Mouse (Mus musculus): ENCODE measurements around the gene Catsperd. TPM values are rescaled to one million over a fixed set of nuclear protein-coding genes. Genes with fewer than 3 reads are reported as not detected.
"Not testable (repeated sequence)": the region's sequence is repeated elsewhere in the genome, so short reads cannot be mapped to it uniquely, and the experiment has no call there.

The Catsperd gene
- polyA plus RNA-seq, 1 experiment from 2014 or later = 1.7 TPM

DNA sequence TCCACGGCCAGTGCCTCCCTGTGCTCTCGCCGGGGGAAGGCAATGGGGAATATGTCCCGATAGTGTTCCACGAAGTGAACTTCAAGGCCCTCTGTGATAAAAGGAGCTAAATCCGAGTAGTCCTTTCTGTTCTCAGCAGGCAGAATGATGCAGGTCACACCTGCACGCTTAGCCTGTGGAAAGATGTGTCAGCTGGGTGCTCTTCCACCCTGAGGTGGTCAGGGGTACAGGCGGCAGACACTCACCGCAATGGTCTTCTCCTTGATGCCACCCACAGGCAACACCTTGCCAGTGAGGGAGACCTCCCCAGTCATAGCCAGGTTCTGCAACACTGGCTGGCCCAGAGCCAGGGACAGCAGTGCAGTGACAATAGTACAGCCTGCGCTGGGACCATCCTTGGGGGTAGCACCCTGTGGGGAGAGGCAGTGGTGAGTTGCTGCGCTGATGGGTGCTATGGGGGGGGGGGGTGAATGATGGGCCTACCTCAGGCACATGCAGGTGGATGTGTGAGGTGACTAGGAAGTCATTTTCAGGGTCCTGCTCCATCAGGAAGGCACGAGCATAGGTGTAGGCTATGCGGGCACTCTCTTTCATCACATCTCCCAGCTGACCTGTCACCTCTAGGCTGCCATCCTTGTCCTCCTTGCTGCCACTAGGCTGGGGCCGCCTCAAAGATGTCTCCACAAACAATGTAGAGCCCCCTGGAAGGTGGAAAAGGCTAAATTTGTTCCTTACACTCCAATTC, 13.4 kb upstream of the Catsperd start:
- no peaks in the 10 kb centered on the region for H3K9me3 ChIP-seq
- peaks cover 30% of the 10 kb centered on the region for H3K36me3 ChIP-seq
- ATAC-seq (ENCODE audit: low FRiP score, low read depth) = no peak
- H3K4me3 ChIP-seq = peak overlapping the region; percentile 77
- peak overlapping the region; percentile 68 for H3K9ac ChIP-seq
- peak overlapping the region; percentile 94; the same call in 1 of the 2 replicates for H3K27ac ChIP-seq (replicated peaks)
- H3K4me2 ChIP-seq = peak overlapping the region; percentile 70
- WGBS = 31% methylated on average over 14 of the region's 14 CpGs
- H3K27me3 ChIP-seq = no peaks in the 10 kb centered on the region
- H3K4me1 ChIP-seq (replicated peaks) = peaks cover 36% of the 10 kb centered on the region

DNA sequence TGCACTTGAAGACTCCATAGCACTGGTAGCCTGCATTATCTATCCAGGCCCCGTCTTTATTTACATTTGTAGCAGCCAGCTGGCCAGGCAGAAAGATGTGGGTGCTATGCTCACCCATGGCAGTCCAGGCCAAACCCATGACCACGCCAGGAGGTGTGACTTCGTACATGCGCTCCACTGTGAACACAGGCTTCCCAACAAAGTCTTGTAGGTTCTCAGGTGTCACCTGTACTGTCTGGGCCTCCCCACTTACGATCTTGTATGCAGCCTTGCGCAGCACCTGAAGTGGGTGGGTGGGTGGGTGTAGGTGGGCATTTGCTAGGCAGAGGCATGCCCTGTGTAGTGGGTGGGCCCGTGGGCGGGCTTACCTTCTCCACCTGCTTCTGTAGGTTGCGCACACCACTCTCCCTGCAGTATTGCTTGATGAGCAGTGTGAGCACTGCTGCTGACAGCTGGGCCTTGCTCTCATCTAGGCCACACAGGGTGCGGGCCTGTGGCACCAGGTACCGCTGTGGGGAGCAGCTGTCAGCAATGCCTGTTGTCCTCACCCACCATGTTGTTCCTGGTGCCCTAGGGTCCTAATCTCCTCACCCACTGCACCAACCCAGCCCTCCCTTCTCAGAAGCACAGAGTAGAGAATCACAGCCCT, 12.7 kb upstream of the Catsperd start:
- Histone ChIP-seq H3K4me2 (peak overlapping the region; percentile 70), H3K9ac (no peak overlapping the region), H3K4me3 (peak overlapping the region; percentile 77; the same call in 1 of the 2 replicates), H3K27me3 (no peaks in the 10 kb centered on the region), H3K4me1 (replicated peaks) (peaks cover 33% of the 10 kb centered on the region), H3K36me3 (peaks cover 37% of the 10 kb centered on the region), H3K9me3 (no peaks in the 10 kb centered on the region), H3K27ac (replicated peaks) (no peak overlapping the region)
- 94% methylated on average over 11 of the region's 11 CpGs for WGBS
- no peak for ATAC-seq (ENCODE audit: low FRiP score, low read depth)

DNA sequence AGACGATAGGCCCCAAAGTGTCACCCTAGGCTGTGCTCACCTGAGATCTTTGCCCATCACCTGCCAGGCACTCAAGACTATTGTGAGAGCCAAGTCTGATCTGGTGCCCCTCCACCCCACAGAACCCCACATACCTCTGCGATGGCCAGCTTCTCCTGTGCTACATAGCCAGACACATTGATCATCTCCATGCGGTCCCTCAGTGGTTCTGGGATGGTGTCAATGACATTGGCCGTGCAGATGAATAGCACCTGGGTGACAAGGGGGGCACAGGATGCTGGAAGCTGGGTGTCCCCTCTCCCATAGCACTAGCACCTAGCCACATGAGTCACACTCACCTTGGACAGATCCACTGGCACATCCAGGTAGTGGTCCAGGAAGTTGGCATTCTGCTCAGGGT, 12.2 kb upstream of the Catsperd start:
- H3K36me3 ChIP-seq = peaks cover 43% of the 10 kb centered on the region
- H3K27me3 ChIP-seq = no peaks in the 10 kb centered on the region
- H3K9me3 ChIP-seq = no peaks in the 10 kb centered on the region
- 93% methylated on average over 4 of the region's 4 CpGs for WGBS
- H3K4me1 ChIP-seq (replicated peaks) = peaks cover 28% of the 10 kb centered on the region
- H3K4me3 ChIP-seq = no peak overlapping the region
- no peak overlapping the region; the same call in 1 of the 2 replicates for H3K4me2 ChIP-seq
- no peak overlapping the region for H3K27ac ChIP-seq (replicated peaks)
- H3K9ac ChIP-seq = no peak overlapping the region
- no peak for ATAC-seq (ENCODE audit: low FRiP score, low read depth)

DNA sequence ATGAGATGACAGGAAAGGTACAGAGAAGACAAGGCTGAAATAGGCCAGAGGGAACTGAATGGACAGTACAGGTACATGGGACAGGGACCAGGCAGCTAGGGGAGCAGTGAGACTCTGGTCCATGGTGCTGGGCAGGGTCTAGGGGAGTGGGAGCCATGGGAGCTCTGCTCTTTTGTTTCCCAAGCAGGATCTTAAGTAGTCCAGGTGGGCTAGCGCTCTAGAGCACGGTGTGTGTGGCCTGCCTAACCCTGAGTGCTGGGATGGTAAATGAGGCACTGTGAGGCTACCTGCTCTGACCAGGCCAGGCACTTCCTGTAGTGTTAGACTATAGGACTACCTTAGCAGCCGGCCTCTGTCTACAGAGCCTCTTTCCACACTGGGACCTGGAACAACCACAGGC, 11.2 kb upstream of the Catsperd start:
- Histone ChIP-seq H3K4me2 (no peak overlapping the region), H3K4me3 (no peak overlapping the region), H3K27me3 (no peaks in the 10 kb centered on the region), H3K36me3 (peaks cover 50% of the 10 kb centered on the region), H3K9me3 (no peaks in the 10 kb centered on the region), H3K27ac (replicated peaks) (no peak overlapping the region), H3K9ac (no peak overlapping the region), H3K4me1 (replicated peaks) (peaks cover 24% of the 10 kb centered on the region)
- 74% methylated on average over 3 of the region's 3 CpGs for WGBS
- no peak for ATAC-seq (ENCODE audit: low FRiP score, low read depth)

DNA sequence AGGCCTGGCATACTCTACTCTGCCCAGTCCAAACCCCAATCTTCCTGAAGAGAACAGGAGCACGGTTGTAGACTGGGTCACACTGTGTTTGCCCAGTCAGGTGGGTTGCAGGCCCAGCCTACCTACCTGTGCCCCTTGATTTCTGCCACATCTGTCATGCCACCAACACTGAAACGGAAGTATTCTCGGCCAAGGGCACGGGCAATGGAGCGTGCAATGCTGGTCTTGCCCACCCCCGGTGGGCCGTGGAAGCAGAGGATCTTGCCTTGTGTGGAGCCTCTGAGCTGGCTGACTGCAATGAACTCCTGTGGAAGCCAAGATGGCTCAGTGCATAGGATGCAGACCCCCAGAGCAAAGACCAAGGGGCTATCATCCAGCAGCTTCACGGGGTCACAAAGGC, 10.3 kb upstream of the Catsperd start:
- Histone ChIP-seq H3K4me3 (no peak overlapping the region), H3K9me3 (no peaks in the 10 kb centered on the region), H3K27ac (replicated peaks) (no peak overlapping the region), H3K36me3 (peaks cover 59% of the 10 kb centered on the region), H3K9ac (no peak overlapping the region), H3K4me1 (replicated peaks) (peaks cover 24% of the 10 kb centered on the region), H3K4me2 (no peak overlapping the region), H3K27me3 (no peaks in the 10 kb centered on the region)
- no peak for ATAC-seq (ENCODE audit: low FRiP score, low read depth)
- WGBS = 94% methylated on average over 8 of the region's 8 CpGs

DNA sequence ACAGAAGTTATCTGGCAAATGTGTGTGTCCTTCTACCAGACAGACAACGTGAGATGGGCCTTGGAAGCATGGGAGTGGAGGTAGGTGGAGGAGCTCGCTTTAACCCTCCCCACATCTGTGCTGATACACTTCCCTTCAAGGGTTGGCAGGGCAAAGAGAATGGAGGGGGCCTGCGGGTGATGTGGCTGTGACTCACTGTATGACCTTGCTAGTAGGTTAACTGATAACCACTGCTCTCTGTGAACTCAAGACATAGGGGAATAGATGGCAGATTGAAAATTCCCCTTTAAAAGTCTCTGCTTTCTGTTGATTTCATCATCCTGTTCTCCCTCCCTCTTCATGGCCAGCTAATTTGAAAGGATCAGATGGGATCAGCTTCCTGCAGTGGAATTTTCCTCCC, 2.4 kb upstream of the Catsperd start:
- H3K4me1 ChIP-seq (replicated peaks) = peaks cover 33% of the 10 kb centered on the region
- H3K27me3 ChIP-seq = no peaks in the 10 kb centered on the region
- H3K9me3 ChIP-seq = no peaks in the 10 kb centered on the region
- H3K4me3 ChIP-seq = peak overlapping the region; percentile 89
- H3K36me3 ChIP-seq = peaks cover 28% of the 10 kb centered on the region
- 91% methylated on average over 3 of the region's 3 CpGs for WGBS
- H3K4me2 ChIP-seq = peak overlapping the region; percentile 87
- no peak overlapping the region for H3K27ac ChIP-seq (replicated peaks)
- no peak for ATAC-seq (ENCODE audit: low FRiP score, low read depth)
- no peak overlapping the region for H3K9ac ChIP-seq

DNA sequence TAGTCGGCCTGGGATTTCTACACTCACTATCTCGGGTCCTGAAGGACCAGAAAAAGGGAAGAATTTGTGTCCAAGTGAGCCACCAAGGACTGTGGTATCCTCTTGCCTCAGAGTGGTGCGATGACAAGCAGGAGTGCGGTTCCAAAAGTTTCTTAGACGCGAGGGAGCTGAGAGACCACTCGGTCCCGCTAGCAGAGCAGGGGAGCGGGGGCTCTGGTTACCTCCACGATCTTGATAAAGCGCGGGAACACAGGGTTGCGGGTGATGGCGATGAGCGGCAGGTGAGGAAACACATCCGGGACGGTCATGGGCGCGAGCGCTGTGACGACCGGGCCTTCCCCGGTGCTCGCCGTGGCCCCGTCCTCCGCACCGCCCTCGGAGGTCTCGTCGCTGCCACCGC, 1.7 kb upstream of the Catsperd start:
- no peak for ATAC-seq (ENCODE audit: low FRiP score, low read depth)
- H3K9ac ChIP-seq = peak overlapping the region; percentile 78
- peak overlapping the region; percentile 84 for H3K27ac ChIP-seq (replicated peaks)
- no peaks in the 10 kb centered on the region for H3K27me3 ChIP-seq
- no peaks in the 10 kb centered on the region for H3K9me3 ChIP-seq
- peak overlapping the region; percentile 87 for H3K4me2 ChIP-seq
- H3K4me3 ChIP-seq = peak overlapping the region; percentile 89
- peaks cover 33% of the 10 kb centered on the region for H3K4me1 ChIP-seq (replicated peaks)
- WGBS = 1% methylated on average over 32 of the region's 32 CpGs
- H3K36me3 ChIP-seq = peaks cover 22% of the 10 kb centered on the region

DNA sequence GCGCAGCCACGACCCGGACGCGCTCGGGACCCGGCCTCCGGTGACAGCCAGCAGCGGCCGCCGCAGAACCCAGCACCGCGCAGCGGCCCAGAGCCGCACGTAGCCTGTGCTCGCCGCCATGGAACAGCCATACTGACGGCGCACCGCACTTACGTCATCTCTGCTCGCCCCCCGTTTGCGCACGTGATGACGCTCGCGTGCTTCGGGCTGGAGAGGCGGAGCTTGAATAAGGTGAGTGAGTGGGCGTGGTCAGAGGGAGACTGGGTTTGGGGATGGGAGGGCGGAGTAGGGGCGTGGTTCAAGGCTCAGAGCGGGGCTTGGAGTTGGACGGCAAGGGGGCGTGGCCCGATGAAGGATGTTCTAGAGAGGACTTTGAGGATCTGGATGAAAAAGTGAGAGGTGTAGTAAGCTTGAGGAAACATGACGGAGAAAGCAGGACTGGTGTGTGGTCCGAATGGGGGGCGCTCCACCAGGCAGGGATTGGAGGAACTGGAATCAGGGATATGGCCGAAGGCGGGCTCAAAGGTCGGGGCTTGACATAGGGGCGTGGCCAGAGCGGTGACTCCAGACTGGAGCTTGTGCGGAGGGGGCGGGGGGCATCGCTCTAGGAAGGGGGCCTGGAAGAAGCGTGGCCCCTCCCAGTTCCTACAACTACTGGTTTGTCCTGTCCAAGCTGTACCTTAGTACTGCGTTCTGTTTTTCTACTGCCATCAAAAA, 1.0 kb upstream of the Catsperd start, which contains the start of gene Lonp1:
Gene Lonp1, minus strand, starts transcription at position 134 of the 717 bp plus-strand sequence.
- H3K4me2 ChIP-seq = peak within 1 kb of the TSS; percentile 87
- peaks cover 33% of the 10 kb centered on the region for H3K4me1 ChIP-seq (replicated peaks)
- H3K4me3 ChIP-seq = peak within 1 kb of the TSS; percentile 89
- WGBS = under 1% methylated on average over 48 of the region's 51 CpGs
- H3K27me3 ChIP-seq = no peaks in the 10 kb centered on the region
- H3K36me3 ChIP-seq = peaks cover 16% of the 10 kb centered on the region
- ATAC-seq (ENCODE audit: low FRiP score, low read depth) = peak; percentile 93
- peak within 1 kb of the TSS; percentile 84 for H3K27ac ChIP-seq (replicated peaks)
- peak within 1 kb of the TSS; percentile 78 for H3K9ac ChIP-seq
- H3K9me3 ChIP-seq = no peaks in the 10 kb centered on the region

DNA sequence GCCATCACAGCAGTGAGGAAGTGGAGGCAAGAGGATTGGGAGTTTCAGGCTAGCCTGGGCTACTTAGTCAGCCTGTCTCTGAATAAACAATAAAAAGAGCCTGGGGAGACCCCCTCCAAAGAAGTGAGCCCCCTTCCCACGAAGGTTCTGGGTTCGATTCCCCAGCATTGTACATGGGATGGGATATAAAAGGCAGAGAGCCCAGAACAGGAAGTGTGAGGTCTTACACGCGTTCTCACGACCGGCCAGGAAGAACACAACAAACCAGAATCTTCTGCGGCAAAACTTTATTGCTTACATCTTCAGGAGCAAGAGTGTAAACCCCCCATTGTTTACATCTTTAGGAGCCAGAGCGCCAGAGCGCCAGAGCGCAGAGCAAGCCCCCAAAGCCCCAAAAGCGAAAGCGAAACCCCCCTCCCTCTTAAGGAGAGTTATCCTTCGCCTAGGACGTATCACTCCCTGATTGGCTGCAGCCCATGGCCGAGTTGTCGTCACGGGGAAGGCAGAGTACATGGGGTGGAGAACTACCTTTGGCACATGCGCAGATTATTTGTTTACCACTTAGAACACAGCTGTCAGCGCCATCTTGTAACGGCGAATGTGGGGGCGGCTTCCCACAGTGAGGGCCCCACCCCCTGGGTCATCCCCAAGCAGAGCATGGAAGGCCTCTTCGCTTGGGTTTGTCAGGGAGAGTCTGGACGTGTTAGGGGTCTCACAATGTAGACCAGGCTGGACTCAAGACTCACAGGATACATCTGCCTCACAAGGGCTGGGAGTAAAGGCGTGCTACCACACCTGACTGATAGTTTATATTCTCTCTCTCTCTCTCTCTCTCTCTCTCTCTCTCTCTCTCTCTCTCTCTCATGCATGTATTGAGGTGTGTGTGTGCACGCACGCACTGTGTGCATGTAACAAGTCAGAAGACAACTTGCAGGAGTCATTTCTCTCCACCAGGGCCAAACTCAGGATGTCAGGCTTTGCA, 2.1 kb downstream of the Catsperd start:
- WGBS = 85% methylated on average over 27 of the region's 27 CpGs
- peaks cover 28% of the 10 kb centered on the region for H3K4me1 ChIP-seq (replicated peaks)
- ATAC-seq (ENCODE audit: low FRiP score, low read depth); H3K27me3 ChIP-seq; H3K36me3 ChIP-seq; H3K9me3 ChIP-seq; H3K27ac ChIP-seq (replicated peaks); H3K9ac ChIP-seq; H3K4me3 ChIP-seq; H3K4me2 ChIP-seq: not testable (repeated sequence)

DNA sequence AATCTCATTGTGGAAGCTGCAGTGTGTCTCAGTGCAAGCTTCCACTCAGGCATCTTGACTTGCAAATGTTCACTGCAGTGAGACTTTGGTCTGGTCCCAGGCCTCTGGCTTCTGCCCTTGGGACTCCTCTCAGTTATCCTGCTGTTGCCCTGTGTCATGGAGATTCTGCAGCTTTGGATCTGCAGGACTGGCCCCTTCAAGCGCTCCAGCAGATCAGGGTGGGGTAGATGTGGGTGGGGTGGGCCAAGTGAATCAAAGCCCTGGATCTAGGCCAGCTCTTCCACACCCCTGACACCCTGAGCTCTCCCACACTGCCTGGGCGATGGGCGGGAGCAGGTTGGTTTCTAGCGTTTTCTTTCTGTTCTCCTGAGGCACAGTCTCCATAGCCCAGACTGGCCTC, 3.9 kb downstream of the Catsperd start:
- peaks cover 15% of the 10 kb centered on the region for H3K4me1 ChIP-seq (replicated peaks)
- no peak for ATAC-seq (ENCODE audit: low FRiP score, low read depth)
- H3K9ac ChIP-seq = no peak overlapping the region
- no peak overlapping the region for H3K4me3 ChIP-seq
- H3K4me2 ChIP-seq = no peak overlapping the region
- WGBS = 55% methylated on average over 4 of the region's 4 CpGs
- no peaks in the 10 kb centered on the region for H3K27me3 ChIP-seq
- no peak overlapping the region for H3K27ac ChIP-seq (replicated peaks)
- H3K36me3 ChIP-seq = no peaks in the 10 kb centered on the region
- no peaks in the 10 kb centered on the region for H3K9me3 ChIP-seq

DNA sequence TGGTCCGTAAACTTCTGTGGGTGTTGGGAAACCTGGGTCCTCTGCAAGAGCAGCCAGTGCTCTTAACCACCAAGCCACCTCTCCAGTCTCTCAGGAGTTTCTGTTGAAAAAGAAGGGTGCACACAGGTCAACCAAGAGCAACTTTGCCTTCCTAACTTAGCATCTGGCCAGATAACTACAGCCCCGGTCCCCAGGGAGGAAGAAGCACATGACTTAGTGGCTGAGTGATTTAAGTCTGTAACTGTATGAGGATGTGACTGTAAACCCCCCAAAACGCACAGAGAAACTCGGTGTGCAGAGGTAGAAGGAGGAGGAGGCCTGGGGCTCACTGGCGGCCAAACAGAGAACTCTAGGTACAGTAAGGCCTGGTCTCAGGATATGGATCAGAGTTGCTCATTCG, 6.1 kb downstream of the Catsperd start:
- Histone ChIP-seq H3K27me3 (no peaks in the 10 kb centered on the region), H3K4me2 (no peak overlapping the region), H3K27ac (replicated peaks) (no peak overlapping the region), H3K9me3 (no peaks in the 10 kb centered on the region), H3K4me3 (no peak overlapping the region), H3K9ac (no peak overlapping the region), H3K4me1 (replicated peaks) (no peaks in the 10 kb centered on the region), H3K36me3 (no peaks in the 10 kb centered on the region)
- 87% methylated on average over 6 of the region's 6 CpGs for WGBS
- ATAC-seq (ENCODE audit: low FRiP score, low read depth) = no peak
